Mouse (Mus musculus): ENCODE data around the gene Foxj3.

DNA sequence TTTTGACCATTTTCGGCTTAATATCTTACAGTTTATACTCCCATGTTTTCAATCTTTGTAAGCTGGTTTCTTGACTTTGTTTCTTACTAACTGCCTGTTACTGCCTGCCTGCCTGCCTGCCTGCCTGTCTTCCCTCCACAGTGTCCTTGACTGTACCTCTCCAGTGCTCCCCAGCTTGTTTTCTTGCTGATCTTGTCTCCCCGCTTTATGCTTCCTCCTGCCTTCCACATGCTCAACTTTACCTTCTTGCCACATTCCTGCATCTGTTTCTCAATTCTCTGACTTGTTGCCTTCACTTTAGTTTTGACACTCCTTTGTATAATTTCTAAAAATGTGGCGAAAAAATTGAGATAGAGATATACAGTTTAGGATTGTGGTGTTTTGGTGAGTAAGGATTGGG lies 35.9 kb downstream of the Foxj3 start:
- TF ChIP-seq POLR2A (IDR thresholded peaks at IDR 0.05; ENCODE audit: low read depth, low read length) (no peak), CTCF (IDR thresholded peaks at IDR 0.05; ENCODE audit: borderline replicate concordance, insufficient read depth, low read length) (no peak)
